Mouse (Mus musculus) thymus, postnatal 14 days (tissue): ENCODE measurements at regions not wholly inside any gene's neighbourhood (a gene's known extent, or its start where the extent isn't known, plus 50 kb on each side); places are given as distances from the start of the nearest gene placed in this dataset.

Experiments
- DNase-seq: peaks from one replicate; pipeline ENCODE4 v3.0.0; 2021

DNA sequence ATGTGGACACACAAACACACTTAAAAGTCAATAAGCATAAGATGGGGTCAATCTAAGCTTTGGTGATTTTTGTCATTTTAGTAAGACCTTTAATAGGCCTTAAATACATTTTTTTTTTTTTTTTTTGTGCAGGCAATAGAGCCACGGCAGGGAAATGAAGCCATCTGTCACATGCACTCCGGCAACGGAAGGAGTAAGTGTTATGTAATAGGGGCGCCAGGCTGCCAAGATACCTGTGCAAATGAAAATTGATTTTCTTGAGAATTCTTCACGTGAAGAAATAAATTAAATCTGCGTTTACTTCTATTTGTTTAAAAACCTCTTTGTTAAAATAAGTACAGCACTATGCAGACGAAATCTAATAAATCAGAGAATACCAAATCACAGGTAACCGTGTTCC lies 54.6 kb upstream of the Card11 start:
- DNase-seq: no peak

GRCm38 (mm10) chr5:141055596-141056343 lies 55.4 kb upstream of the Card11 start:
- DNase-seq: no peak

GRCm38 (mm10) chr5:141058141-141058540 lies 57.8 kb upstream of the Card11 start:
- DNase-seq: no peak

- DNase-seq: no peak
These were observed 58.5 kb upstream of the Card11 start for GRCm38 (mm10) chr5:141058863-141059262.

DNA sequence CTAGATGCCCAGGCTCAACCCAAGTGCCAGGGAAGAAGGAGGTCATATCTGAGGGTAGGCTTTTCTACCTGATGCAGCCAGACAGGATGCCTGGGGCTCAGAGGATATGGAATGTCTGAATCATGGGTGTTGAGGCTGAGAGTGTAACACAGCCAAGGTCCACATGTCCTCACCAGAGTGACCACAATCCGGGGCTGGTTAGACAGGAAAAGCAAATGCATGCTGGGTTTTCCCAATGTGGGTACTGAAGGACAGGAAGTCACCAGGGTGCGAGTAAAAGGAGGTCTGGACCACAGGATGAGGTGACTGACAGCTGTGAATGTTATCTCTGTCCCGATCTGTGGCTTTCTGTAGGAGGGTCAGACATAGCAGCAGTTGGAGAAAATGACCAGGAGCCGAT lies 61.8 kb upstream of the Card11 start:
- no peak for DNase-seq

DNA sequence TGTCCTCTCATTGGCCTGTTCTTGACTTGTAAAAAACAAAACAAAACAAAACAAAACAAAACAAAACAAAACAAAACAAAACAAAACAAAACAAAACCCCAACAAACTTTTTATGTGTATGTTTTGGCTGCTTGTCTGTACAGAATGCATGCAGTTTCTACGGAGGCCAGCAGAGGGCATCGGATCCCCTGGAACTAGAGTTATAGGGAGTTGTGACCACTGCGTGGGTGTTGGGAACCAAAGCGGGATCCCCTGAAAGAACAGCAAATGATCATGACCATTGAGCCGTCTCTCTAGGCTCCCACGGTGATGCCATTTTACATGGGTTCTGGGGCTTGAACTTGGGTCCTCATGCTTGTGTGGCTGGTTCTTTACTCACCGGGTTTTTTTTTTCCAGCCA lies 67.2 kb upstream of the Card11 start:
- peak; percentile 52 for DNase-seq

- no peak for DNase-seq
These were observed 74.1 kb upstream of the Card11 start for GRCm38 (mm10) chr5:141074457-141074856.

DNA sequence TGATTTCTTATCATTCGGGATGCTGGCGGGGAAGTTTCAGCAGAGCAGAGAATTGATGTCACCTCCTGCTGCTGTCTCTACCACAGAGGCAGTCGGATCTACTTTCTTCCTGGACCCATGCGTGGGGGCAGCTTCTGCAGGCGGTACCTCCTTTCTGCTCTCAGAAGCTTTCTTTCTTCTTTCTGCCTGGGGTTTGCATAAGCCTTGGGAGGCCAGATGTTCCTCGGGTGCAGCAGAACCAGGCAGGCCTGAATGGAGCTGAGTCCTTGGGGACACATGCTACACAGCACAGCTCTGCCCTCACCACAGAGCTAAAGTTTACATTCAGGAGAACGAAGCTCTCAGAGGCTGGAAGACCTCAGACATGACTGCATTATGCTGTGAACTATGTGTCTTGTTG lies 75.8 kb upstream of the Card11 start:
- DNase-seq: no peak

GRCm38 (mm10) chr5:141076942-141077341 lies 76.6 kb upstream of the Card11 start:
- DNase-seq: peak; percentile 23

DNA sequence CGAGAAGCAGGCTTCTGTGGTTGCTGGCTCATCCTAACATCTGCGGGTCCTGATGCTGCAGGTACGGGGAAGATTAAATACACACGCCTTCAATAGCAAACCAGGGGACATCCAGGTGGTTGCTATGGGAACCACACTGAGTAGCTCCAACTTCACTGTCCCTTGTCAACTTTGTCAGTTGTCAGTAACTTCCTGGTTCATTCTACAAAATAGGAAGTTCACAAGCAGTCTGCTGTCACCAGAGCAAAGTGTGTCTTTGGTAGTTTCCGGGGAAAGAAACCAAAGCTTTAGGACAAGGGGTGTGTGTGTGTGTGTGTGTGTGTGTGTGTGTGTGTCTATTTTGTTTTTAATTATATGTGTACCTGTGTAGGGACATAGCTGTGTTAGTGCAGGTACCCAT lies 80.5 kb upstream of the Card11 start:
- no peak for DNase-seq

DNA sequence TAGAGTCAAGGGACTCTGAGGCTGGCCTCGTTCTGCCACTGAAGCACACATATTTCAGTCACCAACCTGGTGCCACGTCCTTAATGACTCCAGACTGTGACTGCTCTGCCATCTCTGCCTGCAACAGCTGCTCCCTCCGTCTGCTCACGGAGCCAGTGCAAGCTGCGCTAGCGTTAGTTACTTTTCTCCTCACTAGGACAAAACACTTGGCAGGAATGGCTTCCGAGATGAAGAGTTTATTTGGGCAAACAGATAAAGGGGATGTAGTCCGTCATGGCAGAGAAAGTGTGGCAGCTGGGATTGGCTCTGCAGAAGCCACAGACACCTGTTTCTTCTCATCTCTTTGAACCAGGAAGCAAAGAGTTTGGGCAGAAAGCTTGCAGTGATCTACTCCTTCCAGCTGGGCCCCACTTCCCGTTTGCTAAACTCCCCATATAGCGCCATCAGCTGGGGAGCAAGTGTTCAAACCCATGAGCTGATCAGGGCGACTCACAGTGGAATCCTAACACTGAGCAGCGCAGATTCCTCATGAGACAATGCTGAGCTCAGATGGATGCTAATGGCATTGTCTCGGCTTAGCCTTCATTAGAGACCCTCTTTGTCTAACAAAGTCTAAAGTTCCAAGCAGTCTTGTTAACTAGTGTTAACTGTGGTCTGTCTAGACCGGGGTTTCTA lies 83.8 kb upstream of the Card11 start:
- peak; percentile 19 for DNase-seq

DNA sequence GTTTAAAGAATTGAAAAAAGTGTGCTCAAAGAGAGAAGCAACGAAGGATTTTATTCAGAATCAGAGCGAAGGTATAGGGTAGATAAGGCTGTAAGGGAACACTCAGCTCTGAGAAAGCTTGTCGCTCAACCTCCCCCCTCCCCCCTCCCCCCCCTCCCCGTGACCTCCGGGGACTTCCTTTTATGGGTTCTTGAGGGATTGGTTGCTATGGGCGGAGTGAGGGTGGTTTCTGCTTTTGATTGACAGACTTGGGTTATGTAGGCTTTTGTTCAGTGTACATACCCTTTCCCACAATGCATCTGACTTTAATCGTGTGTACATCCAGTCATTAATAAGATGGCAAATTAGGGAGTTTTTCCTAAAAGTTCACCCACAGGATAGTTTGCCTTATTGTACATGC lies 84.4 kb upstream of the Card11 start:
- DNase-seq: peak; percentile 32

GRCm38 (mm10) chr5:141091676-141092075 lies 91.3 kb upstream of the Card11 start:
- no peak for DNase-seq

GRCm38 (mm10) chr5:141093641-141094040 lies 93.3 kb upstream of the Card11 start:
- DNase-seq: peak; percentile 56

GRCm38 (mm10) chr5:141097878-141098277 lies 97.5 kb upstream of the Card11 start:
- no peak for DNase-seq

DNA sequence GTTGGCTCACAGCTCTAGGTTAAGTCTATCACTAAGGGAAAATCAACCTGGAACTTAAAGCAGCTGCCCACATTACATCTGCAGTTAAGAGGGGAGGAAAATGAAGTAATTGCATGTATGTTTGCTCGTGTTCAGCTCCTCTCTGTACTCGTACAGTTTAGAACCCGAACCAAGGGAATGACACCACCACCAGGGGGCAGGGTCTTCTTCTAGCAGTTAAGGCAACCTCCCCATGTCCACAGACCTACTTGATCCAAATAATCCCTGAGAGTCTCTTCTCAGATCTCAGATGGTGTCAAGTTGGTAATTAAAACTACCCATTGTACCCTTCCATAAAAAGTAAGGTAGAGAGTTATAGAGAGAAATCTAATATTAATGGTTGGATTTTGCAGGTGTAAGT lies 111.3 kb upstream of the Card11 start:
- DNase-seq: peak; percentile 20

- no peak for DNase-seq
These were observed 115.0 kb upstream of the Card11 start for GRCm38 (mm10) chr5:141115273-141115904.

- no peak for DNase-seq
These were observed 115.6 kb upstream of the Card11 start for GRCm38 (mm10) chr5:141115963-141116362.

- DNase-seq: no peak
These were observed 115.4 kb upstream of the Sdk1 start for GRCm38 (mm10) chr5:141125870-141126269.

DNA sequence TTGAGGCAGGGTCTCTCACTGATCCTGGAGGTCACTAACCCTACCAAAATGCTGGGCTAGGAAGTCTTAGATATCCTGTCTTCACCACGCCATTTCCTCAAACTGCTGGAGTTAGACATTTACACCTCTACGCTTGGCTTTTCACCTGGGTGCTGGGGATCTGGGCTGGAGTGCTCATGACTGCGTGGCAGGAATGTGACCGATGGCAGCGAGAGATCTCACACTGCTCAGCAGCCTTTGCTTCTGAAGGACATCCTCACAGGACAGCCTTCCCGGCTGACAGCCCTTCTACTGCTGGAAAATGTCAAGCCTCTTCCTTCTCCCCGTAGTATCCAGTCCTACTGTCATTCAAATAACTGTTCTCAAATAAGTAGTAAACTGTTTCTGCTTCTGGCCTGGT lies 114.8 kb upstream of the Sdk1 start:
- DNase-seq: no peak

- no peak for DNase-seq
These were observed 110.3 kb upstream of the Sdk1 start for GRCm38 (mm10) chr5:141131036-141131435.

DNA sequence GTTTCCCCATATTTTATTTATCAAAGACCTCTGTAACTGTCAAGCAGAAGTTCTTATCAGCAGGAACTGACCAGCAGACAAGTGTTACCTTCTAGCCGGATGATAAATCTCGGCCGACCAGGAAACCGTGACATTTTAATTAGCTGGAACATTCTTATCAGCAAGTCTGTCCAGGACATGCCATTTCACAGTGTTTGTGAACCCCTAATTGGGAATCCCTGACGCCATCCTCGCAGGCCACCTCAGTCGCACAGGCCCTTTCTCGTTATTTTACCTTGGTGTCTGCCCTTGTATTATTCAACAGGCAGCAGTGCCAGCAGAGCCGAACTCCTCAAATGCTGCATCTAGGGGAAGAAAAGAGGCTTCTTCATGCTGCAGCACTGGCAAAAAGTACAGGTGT lies 109.4 kb upstream of the Sdk1 start:
- no peak for DNase-seq

- DNase-seq: no peak
These were observed 105.1 kb upstream of the Sdk1 start for GRCm38 (mm10) chr5:141136239-141136638.

GRCm38 (mm10) chr5:141137716-141138115 lies 103.6 kb upstream of the Sdk1 start:
- DNase-seq: no peak
